8 mouse cellular contexts compared by ENCODE assay signal in the genomic region with DNA sequence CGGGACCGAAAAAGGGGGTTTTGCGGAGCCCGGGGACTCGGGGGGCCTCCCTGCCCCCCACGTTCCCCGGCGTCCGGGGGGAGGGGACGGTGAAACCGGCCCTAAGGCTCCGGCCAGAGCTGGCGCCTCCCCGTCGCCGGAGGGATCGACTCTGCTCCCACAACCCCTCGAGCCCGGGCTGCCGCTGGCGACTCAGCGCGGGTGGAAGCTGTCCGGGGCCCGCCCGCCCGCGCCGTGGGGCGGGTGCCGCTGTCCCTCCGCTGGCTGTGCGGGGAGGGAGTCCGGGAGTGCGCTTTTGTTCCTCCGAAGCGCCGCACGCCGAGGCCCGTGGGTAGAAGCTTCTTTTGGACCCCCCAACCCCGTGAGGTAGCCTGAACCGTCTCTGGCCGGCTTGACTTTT. TPM values are rescaled to one million over a fixed set of nuclear protein-coding genes. Genes with fewer than 3 reads are reported as not detected.
DNase-seq lines count a peak whose midpoint lies in the region; ATAC-seq and TF ChIP-seq lines count a peak whose summit lies in the region.

No protein-coding gene starts in this region.

- under 1% methylated on average over 44 of the region's 44 CpGs for WGBS in bone marrow, adult 2 months
- WGBS in heart, postnatal 0 days, result under 1% methylated on average over 44 of the region's 44 CpGs
- WGBS in limb, embryonic 15.5 days, result under 1% methylated on average over 43 of the region's 44 CpGs

- peaks cover 5% of the 10 kb centered on the region; the same call in 1 of the 2 replicates for H3K4me1 ChIP-seq in bone marrow, adult 2 months (ENCODE audit: control insufficient read depth, insufficient read depth, low read length)
- peaks cover 18% of the 10 kb centered on the region for H3K4me1 ChIP-seq in heart, postnatal 0 days (ENCODE audit: control insufficient read depth, insufficient read depth)
- H3K4me1 ChIP-seq in limb, embryonic 15.5 days, result peaks cover 14% of the 10 kb centered on the region

- no peaks in the 10 kb centered on the region for H3K9me3 ChIP-seq in heart, postnatal 0 days (replicated peaks; ENCODE audit: control insufficient read depth, low read length)
- H3K9me3 ChIP-seq in limb, embryonic 15.5 days, result no peaks in the 10 kb centered on the region

- ATAC-seq in heart, postnatal 0 days (ENCODE audit: insufficient read depth, low read depth), result peak; percentile 28; the same call in 1 of the 2 replicates
- ATAC-seq in limb, embryonic 15.5 days (ENCODE audit: insufficient number of reproducible peaks, low FRiP score, low TSS enrichment, low read depth), result no peak

- no peak for TF ChIP-seq CTCF in bone marrow, adult 2 months (IDR thresholded peaks at IDR 0.05; ENCODE audit: control insufficient read depth, insufficient read depth, low read length)
- no peak for TF ChIP-seq CTCF in heart, postnatal 0 days (IDR thresholded peaks at IDR 0.05; ENCODE audit: low read depth)

- no peak for TF ChIP-seq EP300 in heart, postnatal 0 days (IDR thresholded peaks at IDR 0.05; ENCODE audit: low read depth)

- H3K9ac ChIP-seq in heart, postnatal 0 days (replicated peaks; ENCODE audit: low read depth, low read length), result peak overlapping the region; percentile 93
- H3K9ac ChIP-seq in limb, embryonic 15.5 days, result peak overlapping the region; percentile 95

- peak overlapping the region; percentile 100 for H3K4me3 ChIP-seq in bone marrow, adult 2 months (replicated peaks; ENCODE audit: control insufficient read depth, low read depth, low read length)
- peak overlapping the region; percentile 90 for H3K4me3 ChIP-seq in heart, postnatal 0 days (ENCODE audit: low read depth, low read length)
- peak overlapping the region; percentile 100 for H3K4me3 ChIP-seq in limb, embryonic 15.5 days

- peak; percentile 8 for DNase-seq in ovary, postnatal 36 days (ENCODE audit: low spot score)
- DNase-seq in ovary, adult 18-20 months (ENCODE audit: low spot score), result no peak
- no peak for DNase-seq in heart, postnatal 0 days (ENCODE audit: low spot score)
- DNase-seq in naive thymus-derived CD4-positive, alpha-beta T cell, adult 2 months (ENCODE audit: low read depth), result peak; percentile 37
- no peak for DNase-seq in layer of hippocampus, postnatal 14 days (ENCODE audit: low spot score in 2 of 2)
- no peak for DNase-seq in right cerebral cortex, postnatal 25 days

- peak overlapping the region; percentile 20; the same call in 1 of the 2 replicates for H3K27ac ChIP-seq in bone marrow, adult 2 months (ENCODE audit: control insufficient read depth, insufficient read depth, low read depth, low read length, poor library complexity)
- H3K27ac ChIP-seq in heart, postnatal 0 days (ENCODE audit: low read depth), result peak overlapping the region; percentile 82
- H3K27ac ChIP-seq in limb, embryonic 15.5 days, result 0 out of 2 replicates have a peak overlapping the region, but pooled peaks have one; percentile 17

- no peak for TF ChIP-seq POLR2A in bone marrow, adult 2 months (IDR thresholded peaks at IDR 0.05; ENCODE audit: borderline replicate concordance, control insufficient read depth, low read depth, low read length)

- peaks cover 29% of the 10 kb centered on the region for H3K36me3 ChIP-seq in heart, postnatal 0 days (replicated peaks; ENCODE audit: control insufficient read depth, insufficient read depth, low read length)
- H3K36me3 ChIP-seq in limb, embryonic 15.5 days, result peaks cover 28% of the 10 kb centered on the region

- H3K4me2 ChIP-seq in heart, postnatal 0 days (ENCODE audit: low read depth, low read length), result peak overlapping the region; percentile 99
- H3K4me2 ChIP-seq in limb, embryonic 15.5 days, result peak overlapping the region; percentile 89

- 0 out of 2 replicates have a peak, but pooled peaks cover 5% of the 10 kb centered on the region for H3K27me3 ChIP-seq in heart, postnatal 0 days (ENCODE audit: control insufficient read depth, insufficient read depth, low read length)
- 0 out of 2 replicates have a peak, but pooled peaks cover 3% of the 10 kb centered on the region for H3K27me3 ChIP-seq in limb, embryonic 15.5 days

RNA-seq across cellular contexts. Expression of a gene that starts 0.7 kb away (rescaled TPM):
- polyA plus RNA-seq in bone marrow, adult 2 months (2011; ENCODE audit: insufficient read depth, insufficient read length, low replicate concordance, missing spikeins), result 61.2 and 111 TPM in 2 replicates
- 28.2 and 38.3 TPM in 2 replicates for total RNA-seq in heart, postnatal 0 days (2014; rRNA removed; ENCODE audit: low replicate concordance)
- 14.4 and 15.7 TPM in 2 replicates for polyA plus RNA-seq in heart, postnatal 0 days (2015; fragmentation: Nextera tagmentation; extraction: Ambion mirVana)
- 37.8 and 41.0 TPM in 2 replicates for polyA plus RNA-seq in limb, embryonic 15.5 days (2015; fragmentation: Nextera tagmentation; extraction: Ambion mirVana)
- total RNA-seq in layer of hippocampus, postnatal 14 days (2021), result 100 to 1,000 TPM; 118 to 125 TPM

Comparison
In these comparisons a context has a peak if more than half of its experiments do, and no peak if none do; other contexts are left out.
1. DNase-seq: peak in ovary, postnatal 36 days (single experiment) and naive thymus-derived CD4-positive, alpha-beta T cell, adult 2 months (single experiment); none in ovary, adult 18-20 months (single experiment), heart, postnatal 0 days (single experiment), layer of hippocampus, postnatal 14 days (0 of 2) and right cerebral cortex, postnatal 25 days (single experiment).
2. H3K27ac ChIP-seq: peak in every context shown above with its lines; median percentile 82 in heart, postnatal 0 days; 20 in bone marrow, adult 2 months; 17 in limb, embryonic 15.5 days.
3. Peak in every context shown above with its lines, with median percentiles within 50 percentile points of each other: H3K4me3 ChIP-seq.